Mouse (Mus musculus) spleen, adult 2 months (tissue): ENCODE results near the gene Amn. TPM values are rescaled to one million over a fixed set of nuclear protein-coding genes. Genes with fewer than 3 reads are reported as not detected.

Experiments
- DNase-seq, 2 experiments: peaks; one replicate each; pipeline versions ENCODE4 v3.0.0 to v3.0.0-alpha.2; 2012 to 2021; ENCODE audit warnings: low spot score in 2 of 2, low read depth in 1 of 2
- H3K27ac ChIP-seq: fragments of 200-500 bp; 2 replicates; pipeline ENCODE4 v1.5.1; 2012; ENCODE audit warnings: low read length, inconsistent platforms; ENCODE audit not compliant: insufficient read depth
- H3K27me3 ChIP-seq: fragments of 200-500 bp; 2 replicates; pipeline ENCODE4 v1.6.1; 2012; ENCODE audit warnings: mild to moderate bottlenecking, moderate library complexity, low read length, inconsistent platforms; ENCODE audit not compliant: control insufficient read depth, insufficient read depth
- H3K36me3 ChIP-seq: fragments of 200-500 bp; 2 replicates; pipeline ENCODE4 v1.6.1; 2012; ENCODE audit warnings: mild to moderate bottlenecking, low read length, inconsistent platforms; ENCODE audit not compliant: control insufficient read depth, insufficient read depth
- H3K4me1 ChIP-seq: fragments of 200-500 bp; 2 replicates; pipeline ENCODE4 v1.6.1; 2011; ENCODE audit warnings: inconsistent platforms; ENCODE audit not compliant: control insufficient read depth, insufficient read depth, insufficient read length
- H3K4me3 ChIP-seq: fragments of 200-500 bp; 2 replicates; pipeline ENCODE4 v1.5.1; 2011; ENCODE audit warnings: mild to moderate bottlenecking, inconsistent platforms; ENCODE audit not compliant: insufficient read depth, insufficient read length; ENCODE audit errors: extremely low read depth
- CTCF ChIP-seq: fragments of 200-500 bp; IDR thresholded peaks from 2 replicates; pipeline ENCODE4 v1.5.1; 2011; ENCODE audit warnings: mild to moderate bottlenecking, inconsistent platforms; ENCODE audit not compliant: insufficient read depth, insufficient read length, insufficient replicate concordance; ENCODE audit errors: extremely low read depth
- POLR2A ChIP-seq: fragments of 200-500 bp; IDR thresholded peaks from 2 replicates; pipeline ENCODE4 v1.6.1; 2011; ENCODE audit warnings: low read depth, low read length, inconsistent platforms
- WGBS: fragments of 180-500 bp; shearing (Covaris S2); methylation state at CpG from one replicate; pipeline ENCODE4 v1.1.7; 2018; 5-methylcytosine and 5-hydroxymethylcytosine counted together
- polyA plus RNA-seq: library from polyadenylated mRNA; depleted of rRNA; stranded (reverse); fragments of >200 nt; gene quantifications from 2 replicates; pipeline ENCODE4 v1.2.3, GENCODE M21; 2012

The Amn gene
- polyA plus RNA-seq, 1 experiment = 1.2 TPM

- DNase-seq = no peak
- TF ChIP-seq CTCF (no peak), POLR2A (no peak)
- no peak overlapping the region for H3K27ac ChIP-seq
- 97% methylated on average over 12 of the region's 12 CpGs for WGBS
- peaks cover 56% of the 10 kb centered on the region for H3K36me3 ChIP-seq
- no peak overlapping the region for H3K4me3 ChIP-seq
- H3K4me1 ChIP-seq = no peaks in the 10 kb centered on the region
- no peaks in the 10 kb centered on the region for H3K27me3 ChIP-seq
These were observed 27.2 kb upstream of the Amn start for GRCm38 (mm10) chr12:111243733-111244132.

- DNase-seq = no peak
- no peak for TF ChIP-seq CTCF
- no peak for TF ChIP-seq POLR2A
- no peak overlapping the region for H3K27ac ChIP-seq
- 94% methylated on average over 6 of the region's 6 CpGs for WGBS
- H3K4me1 ChIP-seq = no peaks in the 10 kb centered on the region
- no peaks in the 10 kb centered on the region for H3K27me3 ChIP-seq
- H3K4me3 ChIP-seq = no peak overlapping the region
- H3K36me3 ChIP-seq = peaks cover 51% of the 10 kb centered on the region
These were observed 25.8 kb upstream of the Amn start for GRCm38 (mm10) chr12:111245070-111245469.

- Histone ChIP-seq H3K27ac (no peak overlapping the region), H3K27me3 (no peaks in the 10 kb centered on the region), H3K36me3 (peaks cover 55% of the 10 kb centered on the region), H3K4me3 (no peak overlapping the region), H3K4me1 (no peaks in the 10 kb centered on the region)
- WGBS = 89% methylated on average over 9 of the region's 9 CpGs
- no peak for DNase-seq
- no peak for TF ChIP-seq POLR2A
- TF ChIP-seq CTCF = no peak
These were observed 24.0 kb upstream of the Amn start for GRCm38 (mm10) chr12:111246808-111247464.

- Histone ChIP-seq H3K27me3 (no peaks in the 10 kb centered on the region), H3K36me3 (peaks cover 48% of the 10 kb centered on the region), H3K27ac (no peak overlapping the region), H3K4me3 (no peak overlapping the region), H3K4me1 (no peaks in the 10 kb centered on the region)
- TF ChIP-seq POLR2A (no peak), CTCF (no peak)
- no peak for DNase-seq
- 68% methylated on average over 3 of the region's 3 CpGs for WGBS
These were observed 21.8 kb upstream of the Amn start for GRCm38 (mm10) chr12:111249095-111249494.

- Histone ChIP-seq H3K27ac (no peak overlapping the region), H3K27me3 (no peaks in the 10 kb centered on the region), H3K36me3 (peaks cover 44% of the 10 kb centered on the region), H3K4me1 (no peaks in the 10 kb centered on the region), H3K4me3 (no peak overlapping the region)
- no peak for DNase-seq
- TF ChIP-seq CTCF = no peak
- WGBS = 94% methylated on average over 8 of the region's 8 CpGs
These were observed 20.8 kb upstream of the Amn start for GRCm38 (mm10) chr12:111250116-111250515.

- no peak for DNase-seq
- peaks cover 50% of the 10 kb centered on the region for H3K36me3 ChIP-seq
- no peak overlapping the region for H3K27ac ChIP-seq
- no peak for TF ChIP-seq POLR2A
- no peak overlapping the region for H3K4me3 ChIP-seq
- H3K4me1 ChIP-seq = no peaks in the 10 kb centered on the region
- WGBS = 85% methylated on average over 9 of the region's 9 CpGs
- H3K27me3 ChIP-seq = no peaks in the 10 kb centered on the region
These were observed 19.7 kb upstream of the Amn start for GRCm38 (mm10) chr12:111251227-111251626.

GRCm38 (mm10) chr12:111263650-111264049 lies 7.2 kb upstream of the Amn start:
- TF ChIP-seq POLR2A (no peak), CTCF (no peak)
- WGBS = 96% methylated on average over 16 of the region's 16 CpGs
- Histone ChIP-seq H3K4me1 (no peaks in the 10 kb centered on the region), H3K4me3 (no peak overlapping the region), H3K36me3 (peaks cover 46% of the 10 kb centered on the region), H3K27ac (no peak overlapping the region), H3K27me3 (no peaks in the 10 kb centered on the region)
- DNase-seq = no peak
